ENCODE assay signal across 23 mouse cellular contexts in genomic region chr14:11701516-11702249, GRCm38 (mm10).
"Had no signal": no experiment of that assay in that cellular context is flagged by ENCODE, and none has a peak within 500 bp of the region (broad histone marks: within the 10 kb centered on the region; RNA-seq: fewer than 3 reads in every experiment).

No protein-coding gene starts in this region.

- H3K4me3 ChIP-seq: left cerebral cortex, adult 2 months; limb, embryonic 13.5 days; liver, embryonic 13.5 days; lung, embryonic 15.5 days; midbrain, embryonic 13.5 days; myocyte had no signal

- H3K9me3 ChIP-seq: limb, embryonic 13.5 days; liver, embryonic 13.5 days; lung, embryonic 15.5 days; midbrain, embryonic 13.5 days had no signal

- H3K36me3 ChIP-seq: limb, embryonic 13.5 days; liver, embryonic 13.5 days; lung, embryonic 15.5 days; midbrain, embryonic 13.5 days had no signal

- H3K4me1 ChIP-seq: liver, embryonic 13.5 days had no signal

- H3K27ac ChIP-seq: limb, embryonic 13.5 days; liver, embryonic 13.5 days; lung, embryonic 15.5 days; macrophage; midbrain, embryonic 13.5 days; stomach, postnatal 0 days had no signal

- H3K9ac ChIP-seq: limb, embryonic 13.5 days; liver, embryonic 13.5 days; lung, embryonic 15.5 days; midbrain, embryonic 13.5 days had no signal

- H3K4me2 ChIP-seq: limb, embryonic 13.5 days; liver, embryonic 13.5 days; lung, embryonic 15.5 days; midbrain, embryonic 13.5 days had no signal

- DNase-seq: kidney, adult 18-20 months; kidney, adult 9 months; kidney, postnatal 14 days; kidney, postnatal 4 days; layer of hippocampus, postnatal 36 days; liver, embryonic 13.5 days; lung, adult 18-20 months; right cerebral cortex, adult 18-20 months; right cerebral cortex, postnatal 14 days; right cerebral cortex, postnatal 4 days; thymus, adult 2 months; thymus, postnatal 14 days; thymus, postnatal 4 days had no signal

- H3K27me3 ChIP-seq: limb, embryonic 13.5 days; liver, embryonic 13.5 days; lung, embryonic 15.5 days; midbrain, embryonic 13.5 days had no signal

- ATAC-seq: inflammation-experienced regulatory T-cells, adult 6 months; intestine, embryonic 16.5 days; midbrain, embryonic 13.5 days; midbrain, embryonic 16.5 days had no signal
